Comparison of ENCODE assay signal across 1 mouse cellular context in the genomic region with DNA sequence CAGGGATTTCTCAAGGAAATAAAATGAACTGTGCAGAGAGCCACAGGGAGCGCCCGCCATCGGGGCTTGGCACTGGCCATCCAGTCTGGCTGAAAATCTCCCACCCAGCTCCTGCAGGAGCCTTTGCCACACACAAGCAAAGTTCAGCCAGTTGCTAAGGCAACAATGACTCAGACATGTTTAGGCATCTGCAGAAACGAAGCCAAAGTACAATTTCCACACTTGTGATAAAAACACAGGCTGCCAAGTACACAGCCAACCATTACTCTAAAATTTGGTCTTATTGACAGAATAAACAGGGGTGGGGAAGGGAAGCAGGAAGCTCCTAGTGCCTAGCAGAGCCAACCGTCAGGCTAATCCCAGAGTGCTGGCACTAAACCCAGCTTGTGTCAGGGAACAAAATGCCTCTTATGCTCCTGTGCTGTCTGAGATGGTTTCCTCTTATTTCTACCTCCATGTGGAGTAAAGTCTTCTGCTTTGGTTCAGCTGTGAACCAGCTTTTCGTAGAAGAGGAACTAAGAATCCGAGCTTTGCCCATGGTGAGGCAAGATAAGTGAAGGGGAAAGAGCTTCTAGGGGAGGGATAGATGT.
TF ChIP-seq lines count a peak whose summit lies in the region.

No protein-coding gene starts in this region.

TF ChIP-seq in MEL, 35 proteins besides CTCF, POLR2A, EP300 and RAD21 (continued from another document):
- no peak for TF ChIP-seq USF2 (IDR thresholded peaks at IDR 0.05; ENCODE audit: borderline replicate concordance in 1 of 2, insufficient read depth in 1 of 2, low read depth in 1 of 2, low read length in 2 of 2)
- TF ChIP-seq MAFK (IDR thresholded peaks at IDR 0.05; ENCODE audit: borderline replicate concordance, low read depth, low read length) = no peak
- no peak for TF ChIP-seq JUND (IDR thresholded peaks at IDR 0.05; ENCODE audit: low read depth, low read length)
